Mouse (Mus musculus) spleen, adult 2 months (tissue): ENCODE measurements at regions not wholly inside any gene's neighbourhood (a gene's known extent, or its start where the extent isn't known, plus 50 kb on each side); places are given as distances from the start of the nearest gene placed in this dataset.

Experiments used
- CTCF ChIP-seq: fragments of 200-500 bp; IDR thresholded peaks from 2 replicates; pipeline ENCODE4 v1.5.1; 2011; ENCODE audit warnings: mild to moderate bottlenecking, inconsistent platforms; ENCODE audit not compliant: insufficient read depth, insufficient read length, insufficient replicate concordance; ENCODE audit errors: extremely low read depth
- POLR2A ChIP-seq: fragments of 200-500 bp; IDR thresholded peaks from 2 replicates; pipeline ENCODE4 v1.6.1; 2011; ENCODE audit warnings: low read depth, low read length, inconsistent platforms

DNA sequence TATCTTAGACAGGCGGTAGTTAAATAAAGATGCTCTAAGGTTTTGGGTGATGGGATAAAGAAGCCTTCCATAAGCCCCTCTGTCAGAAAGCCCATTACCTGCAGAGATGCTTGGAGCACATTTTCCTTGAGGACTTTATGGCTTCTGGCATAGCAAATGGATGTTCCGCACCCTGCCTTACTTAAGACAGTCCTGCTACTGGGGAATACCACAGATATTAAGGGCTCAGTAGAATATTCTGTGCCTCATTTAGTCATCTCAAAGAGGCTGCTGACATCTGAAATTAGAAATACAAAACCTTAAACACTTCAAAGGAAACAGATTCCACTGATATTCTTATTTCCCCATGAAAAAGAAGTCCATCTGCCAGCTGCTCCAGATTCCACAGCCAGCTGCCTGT, 240.0 kb downstream of the Arl4a start:
- TF ChIP-seq CTCF (no peak), POLR2A (no peak)
